Mouse (Mus musculus) forelimb bud, embryonic 11.5 days (tissue): ENCODE results near the gene Fgf13.

Experiments
- DNase-seq: peaks from one replicate; pipeline ENCODE4 v3.0.0-alpha.2; 2012; ENCODE audit warnings: low read depth, low spot score

Gene Fgf13

DNA sequence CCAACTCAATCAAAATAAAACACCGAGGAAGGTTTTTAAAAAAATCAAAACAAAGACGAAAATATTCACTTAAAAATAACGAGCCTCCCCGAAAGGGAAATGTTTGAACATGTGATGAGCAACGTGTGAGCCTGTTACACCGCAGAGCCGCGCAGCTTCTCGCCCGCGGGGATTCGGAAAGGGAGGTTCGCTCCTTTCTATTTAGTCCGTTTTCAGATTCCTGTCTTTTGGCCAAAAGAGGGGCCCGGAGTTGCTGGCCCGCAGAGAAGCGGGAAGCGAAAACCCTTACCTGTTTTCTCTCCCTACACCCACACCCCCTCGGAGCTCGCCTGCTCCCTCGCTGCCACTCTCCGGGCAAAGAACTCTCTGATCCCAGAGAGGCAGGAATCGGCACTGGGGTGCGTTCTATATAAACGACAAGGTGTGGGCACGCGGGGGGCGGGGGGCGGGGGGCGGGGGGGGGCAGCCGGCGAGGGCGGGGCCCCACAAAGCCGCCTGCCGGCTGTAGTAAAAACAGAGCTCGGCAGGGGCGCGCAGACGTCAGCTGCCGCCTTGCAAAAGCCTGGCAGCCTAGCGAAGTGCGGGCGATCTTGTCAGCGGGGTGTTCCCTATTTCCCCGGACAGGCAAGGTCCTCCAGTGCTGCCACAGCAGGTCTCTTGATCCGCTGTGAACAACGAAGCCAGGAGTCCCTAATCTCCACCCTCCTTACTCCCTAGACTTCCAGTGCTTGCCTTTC, at the start of gene Fgf13:
Gene Fgf13 (minus strand): TSS at position 377 of the 737 bp plus-strand sequence.
- no peak for DNase-seq

DNA sequence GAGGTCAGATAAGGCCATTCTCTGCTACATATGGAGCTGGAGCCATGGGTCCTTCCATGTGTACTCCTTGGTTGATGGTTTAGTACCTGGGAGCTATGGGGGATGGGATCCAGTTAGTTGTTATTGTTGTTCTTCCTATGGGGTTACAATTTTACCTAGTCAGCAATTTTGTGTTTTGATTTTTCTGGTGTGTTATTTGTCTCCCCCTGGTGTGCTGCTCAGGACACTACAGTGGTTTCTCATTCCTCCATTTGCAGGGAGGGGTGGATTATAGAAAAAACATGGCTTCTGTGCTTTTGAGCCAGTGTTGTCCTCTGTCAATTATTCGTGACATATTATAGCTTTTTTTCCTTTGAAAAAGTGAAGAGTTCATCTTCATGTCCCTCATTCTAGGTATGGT, 38.7 kb upstream of the Fgf13 start:
- no peak for DNase-seq

DNA sequence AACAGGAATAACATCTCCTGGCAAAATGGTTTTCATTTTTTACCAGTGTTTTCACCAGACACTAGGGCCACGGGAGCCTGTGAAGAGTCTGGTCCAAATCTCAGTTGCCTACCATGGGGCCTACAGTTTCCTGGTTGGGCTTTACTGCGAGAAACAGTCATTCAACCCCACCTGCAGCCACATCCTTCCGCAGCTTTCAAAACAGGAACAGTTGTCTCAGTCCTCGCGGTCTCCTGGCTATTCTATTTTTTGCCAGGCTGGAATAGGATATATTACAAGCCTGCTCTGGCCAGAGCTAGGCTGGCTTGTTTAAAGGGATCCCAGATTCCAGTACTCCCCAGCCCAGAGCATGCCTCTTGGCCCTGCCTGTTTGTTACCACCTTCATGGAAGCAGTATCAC, 21.2 kb upstream of the Fgf13 start:
- DNase-seq = no peak

DNA sequence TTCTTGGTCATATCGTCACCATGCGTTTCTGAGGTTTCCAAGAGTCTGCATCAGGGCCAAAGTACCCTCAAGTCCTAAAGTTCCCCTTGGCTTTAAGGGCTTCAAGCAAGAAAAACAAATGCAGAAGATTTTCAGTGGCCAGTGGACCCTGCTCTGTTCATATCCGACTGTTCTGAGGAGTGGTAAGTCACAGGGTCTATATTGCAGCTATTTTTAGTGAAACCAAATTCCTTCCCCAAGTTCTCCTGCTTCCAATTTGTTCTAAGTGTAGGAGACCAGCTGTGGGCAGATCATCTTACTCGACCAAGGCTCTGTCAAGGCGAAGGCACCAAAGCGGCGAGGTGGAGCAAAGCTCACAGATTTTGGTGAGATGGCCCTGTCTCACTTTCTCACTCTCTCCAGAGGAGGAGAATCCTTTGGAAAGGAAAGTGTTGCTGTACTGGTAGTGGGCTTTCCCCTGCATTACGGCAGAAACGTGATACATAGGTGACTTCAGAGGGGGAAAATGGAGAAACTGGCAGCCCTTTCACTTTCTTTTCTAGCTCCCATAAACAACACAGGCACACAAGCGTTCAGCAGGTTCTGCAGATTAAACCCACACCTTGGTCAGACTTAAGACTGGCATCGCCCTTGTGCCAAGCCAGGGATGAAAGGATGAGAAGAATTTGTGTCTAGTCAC, 17.8 kb upstream of the Fgf13 start:
- DNase-seq = no peak

DNA sequence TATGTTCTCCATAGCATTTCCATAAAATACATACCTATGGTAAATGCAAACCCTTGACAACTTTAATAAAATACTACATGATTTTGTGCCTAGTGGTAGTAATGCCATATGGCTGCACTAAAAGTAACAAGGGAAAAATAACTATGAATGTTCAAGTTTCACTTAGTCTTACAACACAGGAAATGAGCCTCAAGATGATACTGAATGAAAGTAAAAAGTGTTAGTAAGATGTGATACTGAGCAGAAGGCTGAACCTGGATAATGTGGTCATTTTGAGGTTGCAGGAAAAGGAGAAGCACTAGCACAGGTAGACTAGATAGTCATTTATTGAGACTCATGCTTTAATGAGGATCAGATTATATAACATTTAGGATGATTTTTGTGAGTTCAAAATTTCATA, 16.2 kb upstream of the Fgf13 start:
- DNase-seq = no peak

DNA sequence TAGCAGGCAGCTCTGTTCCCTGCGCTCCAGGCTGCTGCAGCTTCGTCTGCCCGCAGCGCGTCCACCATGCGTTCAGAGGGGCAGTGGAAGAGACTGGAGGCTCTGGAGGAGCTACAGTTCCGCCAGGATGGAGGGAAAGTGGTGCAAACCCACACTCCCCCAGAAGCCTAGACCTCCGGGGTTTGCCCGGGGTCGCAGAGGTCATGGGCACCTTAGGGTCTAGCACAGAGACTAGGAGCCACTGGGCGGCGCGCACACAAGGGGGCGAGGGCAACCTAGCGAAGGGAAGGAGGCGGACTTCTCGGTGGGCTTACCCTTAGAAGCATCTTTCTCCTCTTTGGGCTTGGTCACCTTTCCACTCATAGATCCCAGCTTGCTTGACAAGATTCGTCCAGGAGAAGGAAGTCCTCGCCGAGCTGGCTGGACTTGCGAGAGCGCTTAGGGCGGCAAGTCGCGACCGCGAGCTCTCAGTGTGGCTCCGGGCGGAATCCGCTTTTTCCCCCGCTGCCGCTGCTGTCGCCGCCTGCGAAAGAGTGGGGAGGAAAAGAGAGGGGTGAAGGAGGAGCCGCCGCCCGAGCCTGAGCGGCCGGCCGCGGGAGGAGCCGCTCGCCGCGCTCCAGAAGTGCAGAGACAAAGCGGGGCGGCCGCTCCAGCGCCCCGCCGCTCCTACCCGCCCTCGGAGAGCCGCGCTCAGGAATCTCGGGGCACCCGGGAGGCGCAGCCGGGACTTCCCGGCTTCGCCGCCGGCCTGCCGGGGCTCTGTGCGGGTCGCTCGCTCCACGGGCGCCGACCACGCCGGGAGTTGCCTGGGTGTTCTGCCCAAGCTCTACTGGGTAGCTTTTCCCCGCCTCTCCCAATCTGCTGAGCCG, 811 bp downstream of the Fgf13 start:
- DNase-seq = no peak

DNA sequence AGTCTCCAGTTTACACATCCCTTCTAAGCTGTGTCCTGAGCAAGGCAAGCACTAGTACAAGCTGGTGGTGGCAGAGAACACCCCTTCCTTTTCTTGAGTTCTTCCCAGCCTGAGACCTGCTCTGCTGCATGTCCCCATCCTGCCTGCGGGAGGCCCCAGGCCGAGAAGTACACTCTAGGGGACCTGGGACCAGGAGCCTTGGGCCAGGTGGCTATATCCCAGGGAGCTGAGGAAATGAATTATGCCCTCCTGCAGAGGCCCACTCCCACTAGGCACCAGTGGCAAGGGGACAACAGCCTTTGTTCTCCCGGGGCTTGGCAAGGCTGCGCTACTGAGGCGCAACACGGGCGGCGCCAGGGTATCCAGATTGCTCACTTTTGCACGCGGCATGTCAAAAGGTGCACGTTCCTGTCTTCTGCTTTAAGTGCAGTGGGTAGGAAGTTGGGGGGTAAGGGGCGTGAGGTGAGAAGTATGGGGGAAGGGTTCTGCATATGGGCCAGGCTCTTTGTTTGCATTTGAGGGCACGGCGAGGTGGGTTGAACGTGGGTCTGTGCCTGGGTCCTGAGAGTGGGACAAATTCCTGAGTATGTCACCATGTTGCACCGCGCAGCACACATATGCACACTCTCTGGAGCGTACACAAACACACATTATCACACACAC, 1.7 kb downstream of the Fgf13 start:
- no peak for DNase-seq

DNA sequence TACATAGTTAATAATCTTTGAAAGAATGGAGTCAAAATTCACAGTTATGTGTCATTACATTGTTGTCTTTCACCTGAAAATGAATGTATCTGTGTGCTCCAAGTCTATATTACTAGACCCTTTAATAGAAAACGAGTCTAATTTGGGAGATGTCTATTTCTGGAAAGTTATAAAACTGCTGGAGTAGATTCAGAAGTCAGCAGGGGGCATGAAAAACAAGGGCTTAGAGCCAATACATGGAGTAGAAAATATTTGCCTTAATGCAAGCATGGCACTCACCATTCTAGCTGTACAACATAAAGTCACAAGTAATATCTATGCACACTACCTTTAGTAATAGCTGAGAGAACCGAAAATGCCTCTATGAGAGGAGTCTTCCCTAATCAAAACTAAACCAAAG, 19.9 kb downstream of the Fgf13 start:
- no peak for DNase-seq

DNA sequence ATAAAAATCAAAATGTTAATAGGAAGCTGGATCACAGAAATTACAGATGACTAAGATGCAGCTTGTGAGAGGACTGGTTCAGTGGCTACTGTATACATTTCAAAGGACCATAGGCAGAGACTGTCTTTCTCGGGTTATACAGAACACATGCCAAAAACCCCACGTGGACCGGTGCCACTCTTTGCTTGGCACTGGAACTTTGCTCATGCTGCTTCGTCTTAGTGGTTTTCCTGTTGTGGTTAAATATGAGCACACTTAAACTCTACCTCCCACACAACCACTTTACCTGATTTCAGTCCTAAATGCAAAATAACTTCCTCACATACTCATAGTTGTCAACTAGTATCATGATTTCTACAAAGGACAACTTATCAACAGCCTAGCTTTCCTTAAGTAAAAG, 59.6 kb downstream of the Fgf13 start:
- no peak for DNase-seq

DNA sequence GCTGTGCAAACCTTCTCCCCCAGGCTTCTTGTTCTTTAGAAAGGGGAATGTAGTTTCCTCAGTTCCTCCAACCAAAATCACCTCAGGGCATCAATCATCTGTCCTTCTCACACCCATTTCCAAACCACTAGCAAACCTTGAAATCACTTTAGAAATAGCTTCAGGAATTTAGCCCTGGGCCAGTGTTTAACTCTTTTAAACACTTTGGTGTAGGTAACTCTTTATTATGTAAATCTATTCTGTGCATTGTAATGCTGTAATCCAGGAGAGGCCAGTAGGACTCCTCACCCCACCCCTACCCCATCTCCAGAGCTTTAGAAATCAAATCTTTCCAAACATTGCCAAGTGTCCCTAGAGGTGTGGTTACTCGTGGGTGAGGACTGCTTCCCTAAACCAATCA, 74.5 kb downstream of the Fgf13 start:
- no peak for DNase-seq

DNA sequence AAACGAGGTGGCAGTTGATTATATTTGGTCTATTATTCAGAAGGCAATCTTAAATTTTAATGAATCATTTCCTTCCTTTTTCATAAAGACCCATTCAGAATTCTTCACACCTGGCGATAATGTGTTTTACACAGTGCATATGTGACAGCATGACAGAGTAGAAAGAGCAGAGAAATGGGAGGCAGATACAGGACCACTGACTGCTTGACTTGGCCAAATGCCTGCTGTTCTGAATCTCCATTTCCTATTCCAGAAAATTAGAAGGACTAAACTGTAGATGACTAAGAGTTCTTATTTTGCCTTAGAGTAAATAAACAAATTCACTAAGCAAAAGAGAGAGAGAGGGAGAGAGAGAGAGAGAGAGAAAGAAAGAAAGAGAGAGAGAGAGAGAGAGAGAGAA, 82.4 kb downstream of the Fgf13 start:
- no peak for DNase-seq

DNA sequence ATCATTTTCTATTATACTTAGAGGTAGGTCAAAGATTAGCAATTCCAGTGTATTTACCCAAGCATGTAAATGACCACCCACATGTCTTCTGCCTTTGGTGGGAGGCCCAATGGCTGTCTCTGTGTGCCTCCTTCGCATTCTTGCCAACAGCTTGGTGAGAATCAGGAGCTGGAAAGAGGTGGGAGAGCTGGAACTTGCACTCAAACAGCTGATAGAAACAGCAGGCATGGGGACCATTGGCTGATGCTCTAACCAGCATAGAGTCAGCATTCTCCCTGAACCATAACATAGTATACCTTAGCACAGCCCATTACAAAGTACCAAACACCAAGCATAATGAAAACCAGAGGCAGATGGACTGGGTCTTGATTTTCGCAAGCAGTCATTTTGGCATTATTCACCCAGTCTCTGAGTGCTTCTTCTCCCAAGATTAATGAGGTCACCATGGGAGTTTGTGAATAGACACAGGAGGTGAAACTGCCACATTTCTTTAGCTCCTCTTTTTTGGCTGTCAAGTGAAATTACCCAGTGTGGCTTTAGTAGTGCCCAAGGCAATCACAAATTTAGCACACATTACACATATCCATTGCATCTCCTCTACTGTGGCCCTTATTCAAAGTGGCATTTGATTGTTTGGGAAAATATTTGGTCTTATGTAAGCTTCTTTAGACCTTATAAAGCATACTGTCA, 165.1 kb downstream of the Fgf13 start:
- DNase-seq = no peak

DNA sequence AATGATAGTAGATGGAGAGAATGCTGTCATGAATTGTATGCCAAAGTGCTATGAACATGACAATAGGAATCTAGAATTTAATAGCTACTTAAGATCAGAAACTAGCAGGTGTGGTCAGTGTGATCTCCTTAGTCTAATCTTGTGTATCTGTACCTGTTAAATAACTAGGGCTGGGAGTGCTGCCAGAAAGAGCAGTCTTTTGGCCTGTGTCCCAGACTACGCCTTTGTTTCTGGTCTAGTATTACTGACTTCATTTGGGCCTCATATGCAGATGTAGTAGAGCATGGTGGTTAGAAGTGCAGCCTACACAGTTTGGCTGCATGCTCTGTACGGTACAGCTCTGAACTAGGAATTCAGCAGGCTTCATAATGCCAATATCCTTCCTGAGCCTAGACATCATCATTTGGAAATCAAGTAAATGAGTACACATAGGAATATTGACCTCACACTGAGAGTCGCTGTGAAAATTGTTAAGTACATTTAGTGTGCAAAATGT, 276.9 kb downstream of the Fgf13 start:
- no peak for DNase-seq

DNA sequence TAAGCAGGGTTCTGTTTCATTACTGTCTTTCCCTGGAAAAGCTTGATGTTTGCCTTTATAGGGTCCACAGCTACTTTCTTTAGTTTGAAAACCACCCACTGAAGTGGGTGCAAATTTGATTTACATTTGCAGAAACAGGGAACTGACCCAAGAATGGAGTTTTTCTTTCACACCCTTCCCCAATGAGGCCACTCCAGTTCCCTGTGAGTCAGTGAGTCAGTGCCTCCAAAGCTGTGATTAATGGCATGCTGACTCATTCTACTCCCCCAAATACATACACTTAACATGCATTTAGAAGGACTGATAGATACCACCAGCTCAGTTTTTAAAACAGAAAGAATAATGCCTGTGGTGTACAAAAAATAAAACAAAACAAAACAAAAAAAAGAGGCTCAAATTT, 316.3 kb downstream of the Fgf13 start:
- no peak for DNase-seq

DNA sequence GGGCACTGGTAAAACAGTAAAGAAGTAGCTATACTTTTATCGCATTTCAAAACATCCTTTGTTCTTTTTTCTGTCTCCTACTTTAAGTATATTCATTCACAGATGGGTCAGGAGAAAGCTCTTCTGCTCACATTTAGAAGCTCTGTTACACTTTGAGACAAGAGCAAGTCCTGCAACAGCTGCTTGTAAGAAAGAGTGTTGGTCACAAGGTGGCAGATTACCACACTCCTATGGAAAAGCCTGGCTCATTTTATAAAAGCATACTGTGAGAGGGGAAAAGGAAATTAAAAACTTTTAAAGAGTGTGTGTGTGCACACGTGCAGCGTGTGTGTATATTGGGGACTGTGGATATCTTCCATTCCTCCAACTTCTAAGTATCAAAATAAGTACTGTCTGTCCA, 324.1 kb downstream of the Fgf13 start:
- DNase-seq = no peak

DNA sequence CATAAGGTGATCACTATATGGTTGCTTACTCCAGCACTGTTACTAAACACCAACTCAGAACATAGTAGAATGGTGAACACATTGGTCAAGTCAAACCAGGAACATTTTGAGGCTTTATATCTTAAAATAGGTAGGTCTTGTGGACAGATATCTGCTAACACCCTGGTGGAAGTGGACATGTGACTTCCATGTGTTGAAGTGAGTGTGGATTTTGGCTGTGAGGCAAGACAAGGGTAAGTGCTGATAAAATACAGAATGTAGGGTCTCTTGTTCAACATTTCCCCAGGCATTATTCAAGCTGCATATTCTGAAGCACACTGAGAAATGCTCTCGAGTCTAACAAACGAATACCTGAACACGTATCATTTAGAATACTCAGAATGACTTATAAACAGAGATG, 324.7 kb downstream of the Fgf13 start:
- no peak for DNase-seq

DNA sequence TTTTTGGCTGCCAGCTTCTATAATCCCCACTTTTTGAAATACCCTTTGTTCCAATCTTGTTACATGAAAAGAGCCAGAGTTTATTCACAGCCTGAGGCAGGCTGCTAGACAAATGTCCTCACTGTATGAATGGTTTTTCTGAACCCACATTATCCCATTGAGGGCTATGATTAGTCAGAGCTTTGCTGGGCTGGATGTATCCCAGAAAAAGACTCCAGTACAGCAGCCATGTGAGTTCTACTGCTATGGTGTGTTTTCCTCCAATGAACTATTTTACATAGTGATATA, 326.5 kb downstream of the Fgf13 start:
- no peak for DNase-seq

DNA sequence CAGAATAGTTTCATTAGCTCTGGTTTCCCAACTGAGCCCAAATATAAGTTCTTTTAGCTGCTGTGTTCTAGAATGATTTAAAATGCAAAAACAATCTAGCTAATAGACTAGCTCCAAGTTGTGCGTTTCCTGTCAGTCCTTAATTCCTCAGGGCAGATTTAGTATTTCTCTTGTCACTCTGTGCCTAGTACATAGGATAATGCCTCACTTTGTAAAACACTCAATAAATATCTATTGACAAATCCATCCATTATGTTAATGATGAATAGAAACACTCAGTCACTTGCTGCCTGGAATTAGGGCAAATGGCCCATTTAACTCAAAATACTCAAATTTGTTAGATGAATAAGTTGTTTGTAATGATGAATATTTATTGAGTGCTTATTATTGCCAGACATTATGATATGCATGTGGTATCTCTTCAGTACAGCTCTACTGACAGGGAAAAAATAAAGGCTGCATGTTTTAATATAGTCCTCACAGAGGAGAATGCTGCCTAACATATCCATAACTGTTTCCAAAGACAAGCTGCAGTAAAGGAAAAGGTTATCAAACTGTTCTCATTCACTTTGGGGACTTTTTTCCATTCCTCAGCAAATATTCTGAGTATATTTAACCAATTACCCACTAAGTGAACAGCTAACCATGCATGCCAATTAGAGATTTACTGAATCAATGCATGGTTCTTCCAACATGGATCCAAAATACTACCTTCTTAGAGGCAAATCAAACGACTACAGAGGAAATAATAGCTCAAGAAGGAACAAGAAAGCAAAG, 327.0 kb downstream of the Fgf13 start:
- DNase-seq = no peak

DNA sequence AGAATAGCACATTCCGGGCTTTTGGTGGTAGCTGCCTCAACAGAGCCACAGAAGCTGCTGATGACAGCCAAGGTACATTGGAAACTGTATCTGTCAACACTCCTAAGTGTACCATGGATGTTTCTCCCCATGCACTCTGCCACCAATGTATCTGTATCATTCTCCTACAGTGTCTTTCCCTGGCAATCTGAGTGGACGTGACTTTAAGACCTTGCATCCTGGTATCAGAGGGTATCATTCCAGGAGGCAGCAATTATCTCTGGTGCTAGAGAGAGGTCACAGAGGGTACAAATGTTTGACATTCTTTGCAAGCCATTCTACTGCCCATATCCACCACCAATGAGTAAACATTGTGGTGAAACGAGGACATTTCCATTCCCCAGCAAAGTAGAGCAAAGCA, 347.2 kb downstream of the Fgf13 start:
- no peak for DNase-seq

DNA sequence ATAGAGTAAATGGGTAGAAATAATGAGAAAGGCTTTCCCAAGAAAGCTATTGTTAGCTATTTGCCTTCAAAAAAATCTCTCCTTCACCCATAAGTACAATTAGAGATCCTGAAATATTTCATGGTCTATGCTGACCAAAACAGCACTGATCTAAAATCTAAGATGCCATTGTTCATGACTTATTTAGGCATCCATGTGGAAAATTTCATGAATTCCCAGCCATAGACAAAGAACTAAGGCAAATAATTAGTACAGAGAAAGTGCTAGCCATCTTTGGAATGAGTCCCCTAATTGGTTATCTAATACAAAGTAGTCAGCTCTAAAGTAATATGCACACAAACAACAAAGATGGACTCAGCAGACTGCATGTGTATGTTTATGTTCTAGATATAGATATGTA, 366.7 kb downstream of the Fgf13 start:
- no peak for DNase-seq

DNA sequence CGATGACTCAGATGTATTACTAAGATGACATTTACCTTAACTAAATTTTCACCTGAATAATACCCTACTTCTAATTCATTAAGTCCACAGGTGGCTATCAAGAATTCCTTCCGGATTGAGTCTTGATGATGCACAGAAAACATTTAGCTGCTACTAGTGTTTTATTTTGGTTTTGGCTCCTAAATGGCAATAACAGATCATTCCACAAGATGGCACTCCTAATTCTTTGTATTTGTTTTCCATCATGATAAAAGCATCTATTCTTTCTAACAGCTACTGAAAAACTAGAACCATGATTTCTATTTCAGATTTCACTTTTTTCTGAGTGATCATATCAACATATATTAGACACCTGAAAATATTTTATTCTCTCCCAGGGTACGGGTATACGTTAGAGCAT, 373.7 kb downstream of the Fgf13 start:
- peak; percentile 0 for DNase-seq
